Comparison of ENCODE assay signal across 9 mouse cellular contexts in genomic region chr8:72310849-72311506, GRCm38 (mm10). TPM values are rescaled to one million over a fixed set of nuclear protein-coding genes. Genes with fewer than 3 reads are reported as not detected.
DNase-seq lines count a peak whose midpoint lies in the region; ATAC-seq lines count a peak whose summit lies in the region.
"Had no signal": no experiment of that assay in that cellular context is flagged by ENCODE, and none has a peak within 500 bp of the region (broad histone marks: within the 10 kb centered on the region; RNA-seq: fewer than 3 reads in every experiment).

No protein-coding gene starts in this region.

- no peak overlapping the region for H3K4me2 ChIP-seq in kidney, embryonic 14.5 days (replicated peaks; ENCODE audit: low read depth, low read length)
- H3K4me2 ChIP-seq in hindbrain, embryonic 16.5 days (ENCODE audit: low read length) = no peak overlapping the region
- no peak overlapping the region for H3K4me2 ChIP-seq in neural tube, embryonic 14.5 days (ENCODE audit: low read depth, low read length)
- H3K4me2 ChIP-seq: hindbrain, embryonic 15.5 days had no signal

- WGBS in kidney, embryonic 14.5 days = 56% methylated on average over 8 of the region's 8 CpGs
- 44% methylated on average over 8 of the region's 8 CpGs for WGBS in hindbrain, embryonic 16.5 days
- WGBS in neural tube, embryonic 14.5 days = 43% methylated on average over 8 of the region's 8 CpGs

- H3K9ac ChIP-seq in kidney, embryonic 14.5 days (ENCODE audit: low read depth, low read length) = no peak overlapping the region
- no peak overlapping the region for H3K9ac ChIP-seq in hindbrain, embryonic 16.5 days (ENCODE audit: low read depth, low read length)
- no peak overlapping the region for H3K9ac ChIP-seq in neural tube, embryonic 14.5 days (replicated peaks; ENCODE audit: low read depth, low read length)
- H3K9ac ChIP-seq: hindbrain, embryonic 15.5 days had no signal

- no peaks in the 10 kb centered on the region for H3K36me3 ChIP-seq in kidney, embryonic 14.5 days (ENCODE audit: control insufficient read depth, insufficient read depth, low read length)
- no peaks in the 10 kb centered on the region for H3K36me3 ChIP-seq in hindbrain, embryonic 16.5 days (ENCODE audit: control insufficient read depth, insufficient read depth, low read length)
- no peaks in the 10 kb centered on the region for H3K36me3 ChIP-seq in neural tube, embryonic 14.5 days (ENCODE audit: control insufficient read depth, insufficient read depth, low read length)
- H3K36me3 ChIP-seq: hindbrain, embryonic 15.5 days had no signal

- peak; percentile 81 for DNase-seq in kidney, adult 11 months
- DNase-seq in adrenal gland, adult 18-20 months (ENCODE audit: low spot score in 2 of 2) = peak; percentile 71 to 81
- DNase-seq in left cerebral cortex, adult 18-20 months (ENCODE audit: low spot score in 2 of 2) = peak; percentile 74 to 79
- no peak for DNase-seq in thymus, adult 18-20 months

- no peak overlapping the region for H3K27ac ChIP-seq in kidney, embryonic 14.5 days (ENCODE audit: low read depth, low read length)
- H3K27ac ChIP-seq in hindbrain, embryonic 16.5 days (ENCODE audit: low read depth, low read length) = no peak overlapping the region
- no peak overlapping the region for H3K27ac ChIP-seq in neural tube, embryonic 14.5 days (ENCODE audit: low read depth, low read length)
- H3K27ac ChIP-seq: hindbrain, embryonic 15.5 days had no signal

- no peak overlapping the region for H3K4me3 ChIP-seq in kidney, embryonic 14.5 days (ENCODE audit: low read length)
- no peak overlapping the region for H3K4me3 ChIP-seq in hindbrain, embryonic 16.5 days (ENCODE audit: low read length)
- no peak overlapping the region for H3K4me3 ChIP-seq in neural tube, embryonic 14.5 days (ENCODE audit: low read depth, low read length)
- H3K4me3 ChIP-seq: hindbrain, embryonic 15.5 days had no signal

- H3K27me3 ChIP-seq in kidney, embryonic 14.5 days (ENCODE audit: control insufficient read depth, insufficient read depth, low read length) = no peaks in the 10 kb centered on the region
- no peaks in the 10 kb centered on the region for H3K27me3 ChIP-seq in hindbrain, embryonic 16.5 days (replicated peaks; ENCODE audit: control insufficient read depth, insufficient read depth, low read length)
- no peaks in the 10 kb centered on the region for H3K27me3 ChIP-seq in neural tube, embryonic 14.5 days (ENCODE audit: control insufficient read depth, insufficient read depth, low read length)
- H3K27me3 ChIP-seq: hindbrain, embryonic 15.5 days had no signal

- no peak for ATAC-seq in kidney, embryonic 14.5 days (ENCODE audit: low FRiP score, low TSS enrichment)
- peak; percentile 84 for ATAC-seq in frontal cortex, adult (ENCODE audit: low TSS enrichment)
- peak; percentile 70; the same call in 1 of the 2 replicates for ATAC-seq in hindbrain, embryonic 16.5 days
- ATAC-seq in neural tube, embryonic 14.5 days (ENCODE audit: low read depth) = peak; percentile 64; the same call in 1 of the 2 replicates

- no peaks in the 10 kb centered on the region for H3K4me1 ChIP-seq in kidney, embryonic 14.5 days (ENCODE audit: control insufficient read depth, insufficient read depth, low read length)
- no peaks in the 10 kb centered on the region for H3K4me1 ChIP-seq in hindbrain, embryonic 16.5 days (ENCODE audit: control insufficient read depth, insufficient read depth, low read depth, low read length)
- H3K4me1 ChIP-seq in neural tube, embryonic 14.5 days (ENCODE audit: control insufficient read depth, insufficient read depth, low read length) = no peaks in the 10 kb centered on the region
- H3K4me1 ChIP-seq: hindbrain, embryonic 15.5 days had no signal

- no peaks in the 10 kb centered on the region for H3K9me3 ChIP-seq in kidney, embryonic 14.5 days (ENCODE audit: control insufficient read depth, low read length)
- no peaks in the 10 kb centered on the region for H3K9me3 ChIP-seq in hindbrain, embryonic 16.5 days (ENCODE audit: control insufficient read depth, low read length)
- H3K9me3 ChIP-seq in neural tube, embryonic 14.5 days (ENCODE audit: control insufficient read depth, low read length) = no peaks in the 10 kb centered on the region
- H3K9me3 ChIP-seq: hindbrain, embryonic 15.5 days had no signal

RNA-seq across cellular contexts. Expression of gene Gm10282, which starts 5.9 kb away (rescaled TPM):
- polyA plus RNA-seq in kidney, embryonic 14.5 days (2014; fragmentation: Nextera tagmentation; extraction: Ambion mirVana) = 32.7 and 38.4 TPM in 2 replicates
- 10 to 100 TPM in 1 of 2 experiments, 1 to 10 TPM in 1; 4.1 to 11.3 TPM for total RNA-seq in adrenal gland, adult 18-20 months (2021)
- polyA plus RNA-seq in hindbrain, embryonic 16.5 days (2015; fragmentation: Nextera tagmentation; extraction: Ambion mirVana) = 10.1 and 14.5 TPM in 2 replicates
- total RNA-seq in left cerebral cortex, adult 18-20 months (2021) = 1 to 10 TPM; 2.8 to 4.2 TPM
- 12.3 and 13.8 TPM in 2 replicates for polyA plus RNA-seq in neural tube, embryonic 14.5 days (2014; fragmentation: Nextera tagmentation; extraction: Ambion mirVana)

RNA-seq across cellular contexts. Expression of gene Klf2, which starts 7.9 kb away (rescaled TPM):
- 12.1 and 13.9 TPM in 2 replicates for polyA plus RNA-seq in kidney, embryonic 14.5 days (2014; fragmentation: Nextera tagmentation; extraction: Ambion mirVana)
- 10 to 100 TPM; 44.4 to 68.3 TPM for total RNA-seq in adrenal gland, adult 18-20 months (2021)
- 5.1 and 5.4 TPM in 2 replicates for polyA plus RNA-seq in hindbrain, embryonic 16.5 days (2015; fragmentation: Nextera tagmentation; extraction: Ambion mirVana)
- total RNA-seq in left cerebral cortex, adult 18-20 months (2021) = 10 to 100 TPM; 15.2 to 23.6 TPM
- polyA plus RNA-seq in neural tube, embryonic 14.5 days (2014; fragmentation: Nextera tagmentation; extraction: Ambion mirVana) = 4.3 and 6.7 TPM in 2 replicates

Comparison
In these comparisons a context has a peak if more than half of its experiments do, and no peak if none do; other contexts are left out.
1. DNase-seq: peak in kidney, adult 11 months (single experiment), adrenal gland, adult 18-20 months (2 of 2) and left cerebral cortex, adult 18-20 months (2 of 2); none in thymus, adult 18-20 months (0 of 2).